Mouse (Mus musculus): Measurements from ENCODE around the gene Dgcr8. TPM values are rescaled to one million over a fixed set of nuclear protein-coding genes. Genes with fewer than 3 reads are reported as not detected.
A peak's percentile ranks its signal among the peaks of the same experiment; 100 is the strongest.

The Dgcr8 gene
- total RNA-seq, 2 experiments from 2014 or later, result 39.1 to 41.4 TPM

DNA sequence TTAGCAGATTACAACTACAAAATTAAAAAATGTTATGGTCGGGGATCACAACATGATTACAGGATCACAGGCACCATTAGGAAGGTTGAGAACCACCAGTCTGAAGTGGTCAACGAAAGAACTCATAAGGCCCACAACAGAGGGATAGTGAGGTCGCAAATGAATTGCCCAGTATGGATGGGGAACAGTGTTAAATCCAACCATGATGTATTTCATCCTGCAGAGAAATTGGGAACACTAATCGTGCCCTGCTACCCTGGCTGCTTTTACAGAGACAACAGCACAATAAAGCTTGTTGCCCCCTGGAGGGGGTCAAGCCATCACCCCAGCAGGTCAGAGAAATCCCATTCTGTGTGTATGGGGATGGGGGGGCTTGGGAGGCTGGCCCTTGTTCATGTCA lies 38.8 kb downstream of the Dgcr8 start:
- no peak for DNase-seq (ENCODE audit: low spot score in 2 of 2)

- DNase-seq (ENCODE audit: low spot score in 2 of 2), result peak; percentile 58 to 66
Measured at GRCm38 (mm10) chr16:18249364-18249967, 39.6 kb downstream of the Dgcr8 start.

DNA sequence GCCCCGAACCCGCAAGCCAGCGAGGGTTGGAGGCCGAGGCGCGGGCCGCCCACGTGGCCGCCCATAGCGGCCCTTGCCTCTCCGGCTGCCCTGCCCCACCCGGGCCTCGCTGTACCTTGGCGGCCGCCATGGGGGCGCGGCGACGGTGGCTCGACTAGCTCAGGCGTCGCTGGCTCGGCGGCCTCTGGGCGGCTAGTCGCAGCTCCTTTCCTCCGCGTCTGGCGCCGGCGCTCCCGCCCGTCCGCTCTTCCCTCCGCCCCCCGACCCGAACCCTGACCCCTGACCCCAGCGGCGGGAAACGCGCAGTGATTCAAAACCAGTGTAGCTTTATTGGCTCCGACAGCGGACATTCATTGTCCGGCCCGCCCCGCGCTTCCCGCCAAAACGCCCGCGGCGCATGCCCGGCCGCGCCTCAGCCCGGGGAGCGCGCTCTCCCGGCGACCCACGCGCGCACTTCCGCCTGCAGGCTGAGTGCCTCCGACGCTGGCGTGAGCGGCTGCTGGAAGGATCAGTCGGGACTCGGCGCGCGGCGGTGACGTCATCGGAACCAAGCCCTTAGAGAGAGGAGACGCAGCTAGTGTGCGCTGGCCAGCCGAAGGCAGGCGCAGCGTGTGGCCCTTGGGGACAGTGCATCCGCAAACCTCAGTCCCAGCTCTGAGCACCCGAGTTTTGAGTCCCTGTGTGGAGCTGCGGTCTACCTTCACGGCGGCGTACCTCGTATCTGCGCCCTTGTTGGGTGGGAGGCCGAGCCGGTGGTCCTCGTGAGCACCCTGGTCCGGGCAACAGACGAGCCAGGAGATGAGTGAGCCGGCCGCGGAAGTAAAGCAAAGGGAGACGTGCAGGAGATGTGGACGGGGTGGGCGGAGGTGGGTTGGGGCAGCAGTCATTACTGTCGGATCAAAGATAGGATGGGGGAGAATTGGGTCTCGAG lies 40.3 kb downstream of the Dgcr8 start, which contains the start of the genes Trmt2a and Ranbp1:
Gene Trmt2a, plus strand, starts transcription at position 247 of the 931 bp plus-strand sequence.
Gene Ranbp1, minus strand, starts transcription at position 300 of the 931 bp plus-strand sequence.
- DNase-seq (ENCODE audit: low spot score in 2 of 2), result peak; percentile 99 to 100

- no peak for DNase-seq (ENCODE audit: low spot score in 2 of 2)
Measured at GRCm38 (mm10) chr16:18247521-18248399, 41.3 kb downstream of the Dgcr8 start.

DNA sequence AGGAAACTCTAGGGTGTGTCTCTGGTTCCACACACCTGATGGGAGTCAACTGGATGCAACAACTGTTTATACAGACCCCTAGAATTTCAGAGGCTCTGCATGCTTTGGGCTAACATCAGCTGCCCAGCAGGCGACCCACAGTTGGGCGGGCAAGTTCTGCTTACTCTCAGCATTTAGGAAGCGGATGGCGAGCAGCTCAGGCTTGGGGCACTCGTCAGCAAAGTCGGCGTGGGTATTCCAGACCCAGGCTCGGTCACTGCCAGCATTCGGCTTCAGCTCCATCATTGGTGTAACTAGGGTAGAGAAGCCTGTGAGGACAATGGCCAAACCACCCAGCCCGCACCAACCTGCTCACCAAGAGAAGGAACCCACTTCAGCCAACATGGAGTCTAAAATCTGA lies 47.5 kb downstream of the Dgcr8 start:
- DNase-seq (ENCODE audit: low spot score in 2 of 2), result no peak

DNA sequence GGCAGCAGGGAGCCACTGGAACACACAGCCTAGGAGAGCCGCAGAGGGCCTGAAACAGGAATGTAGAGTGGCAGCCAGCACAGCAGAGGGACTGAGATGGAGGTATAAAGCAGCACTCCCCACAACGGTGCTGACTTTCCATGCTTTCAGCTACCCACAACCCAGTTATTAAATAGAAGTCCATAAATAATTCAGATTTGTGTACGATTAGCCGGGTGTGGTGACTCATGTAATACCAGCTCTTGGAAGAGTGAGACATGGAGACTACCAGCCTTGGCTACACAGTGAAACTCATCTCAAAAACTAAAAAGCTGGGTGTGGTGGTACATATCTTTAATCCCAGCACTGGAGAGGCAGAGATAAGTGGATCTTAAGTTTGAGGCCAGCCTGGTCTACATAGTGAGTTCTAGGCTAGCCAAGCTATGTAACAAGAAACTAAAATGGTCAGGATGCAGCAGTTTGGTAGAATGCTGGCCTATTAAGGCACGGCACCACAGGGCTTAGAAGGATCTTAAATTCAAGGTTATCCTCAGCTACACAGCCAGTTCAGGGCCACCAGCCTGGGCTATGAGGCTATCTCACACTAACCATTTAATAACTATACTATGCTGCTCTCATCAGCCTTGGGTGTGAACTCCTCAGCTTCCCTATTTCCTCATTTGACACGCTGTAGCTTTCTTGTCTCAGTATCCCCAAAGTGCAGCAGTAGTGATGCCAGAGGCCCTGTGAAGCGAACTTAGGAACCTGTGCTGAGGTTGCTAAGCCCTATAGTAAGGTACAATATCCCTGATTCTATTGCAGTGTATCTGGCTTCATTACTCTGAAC lies 52.2 kb downstream of the Dgcr8 start:
- no peak for DNase-seq (ENCODE audit: low spot score in 2 of 2)

GRCm38 (mm10) chr16:18235389-18236065 lies 53.5 kb downstream of the Dgcr8 start:
- peak; percentile 67 to 78 for DNase-seq (ENCODE audit: low spot score in 2 of 2)

- peak; percentile 72 to 81 for DNase-seq (ENCODE audit: low spot score in 2 of 2)
Measured at GRCm38 (mm10) chr16:18234671-18235388, 54.2 kb downstream of the Dgcr8 start, which contains the start of gene Zdhhc8. Zdhhc8 (minus strand) TSS chr16:18235136.

DNA sequence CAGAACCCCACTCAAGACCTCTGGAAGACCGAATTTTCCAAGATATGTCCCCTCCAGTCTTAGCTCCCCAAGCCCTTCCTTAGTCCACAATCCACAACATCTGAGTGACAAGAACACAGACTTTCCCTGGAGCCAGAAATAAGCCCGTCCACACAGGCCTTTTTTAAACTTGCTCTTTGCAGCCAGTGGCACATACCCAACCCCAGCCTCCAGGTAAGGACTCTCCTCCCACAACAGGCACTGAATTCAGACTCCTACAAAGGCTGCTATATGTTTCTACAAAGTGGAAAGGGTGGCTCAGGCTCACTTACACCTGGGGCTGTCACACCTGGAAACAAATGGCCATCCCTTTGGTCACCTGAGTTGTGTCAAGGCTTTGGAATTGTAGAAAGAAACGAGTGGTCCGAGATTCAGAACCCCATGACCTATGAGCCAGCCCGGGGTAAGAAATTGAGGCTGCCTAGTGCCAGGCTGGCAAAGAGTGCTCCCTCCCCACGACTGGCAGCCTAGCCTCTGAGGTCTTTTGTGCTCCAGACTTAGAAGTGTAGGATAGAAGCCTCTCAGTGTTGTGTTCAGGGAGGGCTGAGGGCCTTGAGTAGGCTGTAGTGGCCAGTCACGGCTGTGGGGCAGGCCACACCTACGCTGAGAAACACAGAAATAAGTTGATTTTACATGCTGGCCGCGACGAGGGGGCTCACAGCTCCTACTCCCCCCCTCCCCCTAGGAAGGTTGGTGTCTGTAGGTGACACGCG lies 55.0 kb downstream of the Dgcr8 start:
- DNase-seq (ENCODE audit: low spot score in 2 of 2), result peak in 1 of 2 experiments; percentile 35

DNA sequence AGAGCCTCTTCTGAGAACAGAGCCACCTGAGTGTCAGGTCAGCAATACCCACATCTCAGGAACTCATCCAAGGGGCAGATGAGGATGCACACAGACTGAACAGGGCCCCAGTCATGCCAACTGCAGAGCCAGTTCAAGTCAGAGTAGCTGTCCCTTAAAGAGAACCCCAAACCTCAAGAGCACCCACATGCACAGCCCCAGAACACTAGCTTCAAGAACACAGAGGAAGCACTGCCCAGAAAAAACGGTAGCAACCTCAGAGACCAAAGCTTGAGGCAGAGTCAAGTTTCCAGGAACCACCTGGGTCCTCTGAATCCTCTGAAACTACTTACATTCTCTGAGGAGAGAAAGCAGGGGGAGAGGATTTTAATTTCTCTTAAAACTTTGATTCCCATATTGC lies 55.6 kb downstream of the Dgcr8 start:
- DNase-seq (ENCODE audit: low spot score in 2 of 2), result no peak

DNA sequence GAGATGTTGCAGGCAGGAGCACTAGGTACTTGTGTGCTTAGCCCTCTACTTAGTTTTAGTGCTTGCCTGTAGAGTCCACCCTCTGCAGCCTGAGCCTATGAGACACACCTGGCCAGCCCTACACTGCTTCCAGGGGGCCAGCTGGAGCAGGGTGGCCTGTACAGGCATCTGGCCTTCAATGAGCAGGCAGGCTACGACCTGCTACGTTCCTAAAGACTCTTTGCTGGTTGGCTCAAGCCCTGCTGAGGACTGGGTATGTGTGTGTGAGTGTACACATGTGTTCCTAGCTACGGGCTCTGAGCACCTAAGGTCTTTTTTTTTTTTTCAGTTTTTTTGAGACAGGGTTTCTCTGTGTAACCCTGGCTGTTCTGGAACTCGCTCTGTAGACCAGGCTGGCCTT lies 57.6 kb downstream of the Dgcr8 start:
- no peak for DNase-seq (ENCODE audit: low spot score in 2 of 2)

- DNase-seq (ENCODE audit: low spot score in 2 of 2), result no peak
Measured at GRCm38 (mm10) chr16:18231047-18231446, 58.0 kb downstream of the Dgcr8 start.

DNA sequence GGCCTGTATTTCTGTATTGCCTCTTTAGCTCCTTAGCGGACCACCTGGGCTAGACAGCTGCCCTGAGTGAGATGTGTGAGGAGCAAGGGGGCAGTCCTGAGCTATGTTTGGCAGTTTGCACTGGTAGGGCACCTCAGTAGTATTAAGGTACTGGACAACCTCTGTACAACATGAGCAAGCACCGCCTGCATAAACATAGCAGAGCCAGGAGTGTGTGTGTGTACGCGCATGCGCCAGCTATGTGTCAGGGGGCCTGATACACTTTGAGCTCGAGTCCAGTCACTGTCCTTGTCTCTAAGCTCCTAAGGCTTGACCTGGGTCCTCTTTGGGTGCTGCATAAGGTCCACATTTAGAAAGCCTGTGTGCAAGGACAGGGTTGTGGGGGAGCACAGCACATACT lies 58.4 kb downstream of the Dgcr8 start:
- DNase-seq (ENCODE audit: low spot score in 2 of 2), result peak in 1 of 2 experiments; percentile 15

DNA sequence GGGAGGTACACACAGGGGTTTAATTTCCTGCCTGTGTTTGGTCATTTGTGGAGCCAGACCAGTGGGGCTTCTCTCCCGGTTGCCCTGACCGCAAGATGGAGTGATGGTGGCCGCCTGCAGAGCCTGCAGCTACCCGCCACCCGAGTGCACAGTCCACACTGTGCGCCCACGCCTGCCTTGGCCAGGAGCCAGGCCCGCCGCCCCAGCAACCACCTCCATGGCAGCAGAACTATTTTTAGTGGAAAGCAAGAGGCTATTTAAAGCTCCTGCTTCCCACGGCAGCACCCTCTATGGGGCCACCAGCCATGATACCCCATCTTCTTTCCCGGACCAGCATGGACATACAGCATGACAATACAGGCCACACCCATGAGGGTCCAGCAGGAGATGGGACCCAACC lies 59.4 kb downstream of the Dgcr8 start:
- peak; percentile 66 to 72 for DNase-seq (ENCODE audit: low spot score in 2 of 2)

DNA sequence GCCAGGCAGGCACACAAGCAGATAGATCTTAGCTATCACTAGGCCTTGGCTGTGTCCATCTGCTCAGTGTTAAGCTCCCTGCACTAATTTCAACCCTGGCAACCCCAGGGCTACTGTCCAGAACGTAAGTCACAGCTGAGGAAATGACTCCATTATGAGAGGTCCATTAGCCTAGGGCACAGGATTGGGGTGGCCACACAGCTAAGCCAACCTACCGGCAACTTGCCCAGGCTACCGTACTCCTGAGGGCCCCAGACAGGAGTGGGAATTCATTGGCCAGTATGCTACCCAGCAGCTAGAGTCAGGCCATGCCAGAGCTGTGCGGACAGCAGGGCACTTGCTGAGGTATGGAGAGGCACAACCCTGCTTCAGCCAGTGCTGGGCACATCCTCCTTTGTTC lies 60.2 kb downstream of the Dgcr8 start:
- peak in 1 of 2 experiments; percentile 19 for DNase-seq (ENCODE audit: low spot score in 2 of 2)

- no peak for DNase-seq (ENCODE audit: low spot score in 2 of 2)
Measured at GRCm38 (mm10) chr16:18227897-18228422, 61.1 kb downstream of the Dgcr8 start.

GRCm38 (mm10) chr16:18227187-18227586 lies 61.9 kb downstream of the Dgcr8 start:
- peak in 1 of 2 experiments; percentile 23 for DNase-seq (ENCODE audit: low spot score in 2 of 2)

GRCm38 (mm10) chr16:18222188-18222587 lies 66.9 kb downstream of the Dgcr8 start:
- DNase-seq (ENCODE audit: low spot score in 2 of 2), result no peak

All from layer of hippocampus, postnatal 10 days (tissue).